Mouse (Mus musculus): ENCODE results near the gene Sh3bgrl2.

DNA sequence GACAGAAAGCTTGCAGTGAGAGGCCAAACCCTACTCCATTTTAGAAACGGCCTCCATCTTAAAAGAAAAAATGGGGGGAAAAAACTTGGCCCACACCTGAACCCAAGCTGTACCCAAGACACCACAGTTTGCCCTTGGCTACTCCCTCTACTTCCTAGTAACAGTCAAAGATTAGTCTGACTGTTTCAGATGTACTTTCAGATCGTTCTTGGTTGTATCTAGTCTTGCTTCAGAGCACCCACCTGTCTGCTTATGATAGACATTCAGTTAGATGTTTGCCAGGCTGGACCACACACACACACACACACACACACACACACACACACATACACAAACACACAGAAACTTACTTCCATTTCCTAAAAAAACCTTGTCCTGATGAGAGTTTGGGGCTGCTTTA is 111.0 kb downstream of the Sh3bgrl2 start:
- TF ChIP-seq POLR2A (IDR thresholded peaks at IDR 0.05; ENCODE audit: low read depth, low read length) (no peak), CTCF (conservative IDR thresholded peaks at IDR 0.05; ENCODE audit: insufficient read depth, insufficient read length, low read depth, low read length) (no peak)
